Mouse (Mus musculus): ENCODE results near the gene Galnt10. TPM values are rescaled to one million over a fixed set of nuclear protein-coding genes. Genes with fewer than 3 reads are reported as not detected.

Galnt10 gene
- total and polyA plus RNA-seq, 3 experiments = 0.07 to 0.85 TPM; not detected in 1

- dilution Hi-C loops (cut with MboI; ENCODE audit: extremely low pct_ligation_motif_present, extremely low pct_unique_long_range_greater_than_20kb, low sequenced_read_pairs) = no loop called here
- H3K9ac ChIP-seq (ENCODE audit: insufficient read depth, low read depth) = no peak overlapping the region
- H3K4me1 ChIP-seq (ENCODE audit: control insufficient read depth in 1 of 2, insufficient read depth in 2 of 2) = no peaks in the 10 kb centered on the region
- peak; percentile 16 for DNase-seq (ENCODE audit: extremely low read depth)
- no peak overlapping the region for H3K27ac ChIP-seq (ENCODE audit: insufficient read depth, low read depth)
- in situ Hi-C loops (cut with MboI; ENCODE audit: low pct_ligation_motif_present, low pct_unique_long_range_greater_than_20kb, low sequenced_read_pairs) = loop anchor here (25.0 kb wide), 1 partner anchor 320 kb away; no protein-coding TSS in a partner anchor
- no peaks in the 10 kb centered on the region for H3K36me3 ChIP-seq (replicated peaks in 1 of 2; ENCODE audit: control insufficient read depth in 1 of 2, insufficient read depth in 1 of 2, low read length in 1 of 2)
- H3K9me3 ChIP-seq (replicated peaks; ENCODE audit: low read length) = no peaks in the 10 kb centered on the region
- H3K27me3 ChIP-seq (replicated peaks) = peaks cover 92% of the 10 kb centered on the region
- no peak overlapping the region for H3K4me2 ChIP-seq (ENCODE audit: insufficient read depth, low read depth, poor library complexity, severe bottlenecking)
- TF ChIP-seq CTCF (conservative IDR thresholded peaks at IDR 0.05 in 1 of 2, IDR thresholded peaks at IDR 0.05 in 1 of 2; ENCODE audit: low read depth in 2 of 2, low read length in 2 of 2) (peak in 1 of 2 experiments; percentile 73; a peak in 2 of 4 replicates), SMC3 (IDR thresholded peaks at IDR 0.05; ENCODE audit: low read depth, low read length) (peak; percentile 72), TBP (conservative IDR thresholded peaks at IDR 0.05; ENCODE audit: low read depth, low read length) (no peak), RAD21 (IDR thresholded peaks at IDR 0.05; ENCODE audit: low read depth, low read length) (peak; percentile 40), USF1 (IDR thresholded peaks at IDR 0.05; ENCODE audit: low read depth, low read length) (no peak)
- H3K4me3 ChIP-seq (replicated peaks in 1 of 3; ENCODE audit: low read depth in 2 of 3, low read length in 2 of 3, poor library complexity in 1 of 3) = no peak overlapping the region
- no peaks in the 10 kb centered on the region for H3K79me2 ChIP-seq (replicated peaks; ENCODE audit: control insufficient read depth, extremely low read depth, insufficient read depth, poor library complexity, severe bottlenecking)
Measured at GRCm38 (mm10) chr11:57617526-57618264, 27.5 kb upstream of the Galnt10 start.

- no peak overlapping the region for H3K27ac ChIP-seq (ENCODE audit: insufficient read depth, low read depth)
- no peak for DNase-seq (ENCODE audit: extremely low read depth)
- in situ Hi-C loops (cut with MboI; ENCODE audit: low pct_ligation_motif_present, low pct_unique_long_range_greater_than_20kb, low sequenced_read_pairs) (loop anchor here (25.0 kb wide), 1 partner anchor 316 kb away; no protein-coding TSS in a partner anchor), dilution Hi-C loops (cut with MboI; ENCODE audit: extremely low pct_ligation_motif_present, extremely low pct_unique_long_range_greater_than_20kb, low sequenced_read_pairs) (no loop called here)
- peaks cover 89% of the 10 kb centered on the region for H3K27me3 ChIP-seq (replicated peaks)
- no peaks in the 10 kb centered on the region for H3K36me3 ChIP-seq (replicated peaks in 1 of 2; ENCODE audit: control insufficient read depth in 1 of 2, insufficient read depth in 1 of 2, low read length in 1 of 2)
- no peaks in the 10 kb centered on the region for H3K4me1 ChIP-seq (ENCODE audit: control insufficient read depth in 1 of 2, insufficient read depth in 2 of 2)
- H3K79me2 ChIP-seq (replicated peaks; ENCODE audit: control insufficient read depth, extremely low read depth, insufficient read depth, poor library complexity, severe bottlenecking) = no peaks in the 10 kb centered on the region
- H3K9me3 ChIP-seq (replicated peaks; ENCODE audit: low read length) = no peaks in the 10 kb centered on the region
- H3K4me3 ChIP-seq (replicated peaks in 1 of 3; ENCODE audit: low read depth in 2 of 3, low read length in 2 of 3, poor library complexity in 1 of 3) = no peak overlapping the region
- H3K4me2 ChIP-seq (ENCODE audit: insufficient read depth, low read depth, poor library complexity, severe bottlenecking) = no peak overlapping the region
- no peak overlapping the region for H3K9ac ChIP-seq (ENCODE audit: insufficient read depth, low read depth)
- no peak for TF ChIP-seq RAD21 (IDR thresholded peaks at IDR 0.05; ENCODE audit: low read depth, low read length)
- TF ChIP-seq ETS1 (conservative IDR thresholded peaks at IDR 0.05; ENCODE audit: low read depth, low read length) = no peak
- TF ChIP-seq EP300 (IDR thresholded peaks at IDR 0.05; ENCODE audit: low read length) = no peak
- TF ChIP-seq BHLHE40 (IDR thresholded peaks at IDR 0.05; ENCODE audit: low read depth, low read length) = no peak
- TF ChIP-seq MYC (IDR thresholded peaks at IDR 0.05; ENCODE audit: low read depth, low read length) = no peak
- TF ChIP-seq POLR2AphosphoS2 (IDR thresholded peaks at IDR 0.05; ENCODE audit: low read depth, low read length) = no peak
- TF ChIP-seq MAX (IDR thresholded peaks at IDR 0.05; ENCODE audit: low read length) = no peak
- no peak for TF ChIP-seq POLR2A (IDR thresholded peaks at IDR 0.05; ENCODE audit: low read depth, low read length)
- TF ChIP-seq JUN (IDR thresholded peaks at IDR 0.05; ENCODE audit: insufficient read depth, low read depth, low read length) = no peak
- TF ChIP-seq ZC3H11A (IDR thresholded peaks at IDR 0.05; ENCODE audit: low read depth, low read length) = no peak
- TF ChIP-seq ZKSCAN1 (IDR thresholded peaks at IDR 0.05; ENCODE audit: borderline replicate concordance, low read depth, low read length) = no peak
- TF ChIP-seq IRF4 (IDR thresholded peaks at IDR 0.05; ENCODE audit: low read depth, low read length) = no peak
- no peak for TF ChIP-seq USF1 (IDR thresholded peaks at IDR 0.05; ENCODE audit: low read depth, low read length)
- no peak for TF ChIP-seq CHD1 (IDR thresholded peaks at IDR 0.05; ENCODE audit: low read depth, low read length)
- no peak for TF ChIP-seq UBTF (IDR thresholded peaks at IDR 0.05; ENCODE audit: low read depth, low read length)
- TF ChIP-seq ELF1 (IDR thresholded peaks at IDR 0.05; ENCODE audit: low read depth, low read length) = no peak
- TF ChIP-seq MXI1 (IDR thresholded peaks at IDR 0.05; ENCODE audit: low read depth, low read length) = no peak
- no peak for TF ChIP-seq SIN3A (IDR thresholded peaks at IDR 0.05; ENCODE audit: low read length)
Measured at GRCm38 (mm10) chr11:57621472-57621871, 23.8 kb upstream of the Galnt10 start.
